29 mouse cellular contexts compared by ENCODE assay signal in genomic region chr4:38335156-38335555, GRCm38 (mm10).
DNase-seq lines count a peak whose midpoint lies in the region; ATAC-seq and TF ChIP-seq lines count a peak whose summit lies in the region.
"Had no signal": no experiment of that assay in that cellular context is flagged by ENCODE, and none has a peak within 500 bp of the region (broad histone marks: within the 10 kb centered on the region; RNA-seq: fewer than 3 reads in every experiment).

No protein-coding gene starts in this region.

- ATAC-seq in heart, postnatal 0 days (ENCODE audit: insufficient read depth, low read depth): peak; percentile 74
- ATAC-seq in liver, embryonic 14.5 days (ENCODE audit: insufficient read depth): peak; percentile 51; the same call in 1 of the 2 replicates
- ATAC-seq in hindbrain, embryonic 14.5 days (ENCODE audit: low FRiP score): no peak
- ATAC-seq: forebrain, embryonic 13.5 days; hindbrain, embryonic 16.5 days; lung, postnatal 0 days; midbrain, embryonic 13.5 days had no signal

- TF ChIP-seq EP300 in heart, postnatal 0 days (IDR thresholded peaks at IDR 0.05; ENCODE audit: low read depth): no peak
- no peak for TF ChIP-seq EP300 in liver, embryonic 14.5 days (IDR thresholded peaks at IDR 0.05; ENCODE audit: low read depth)

- TF ChIP-seq CTCF in heart, postnatal 0 days (IDR thresholded peaks at IDR 0.05; ENCODE audit: low read depth): no peak
- no peak for TF ChIP-seq CTCF in liver, embryonic 14.5 days (IDR thresholded peaks at IDR 0.05; ENCODE audit: low read depth)

- H3K4me1 ChIP-seq in heart, postnatal 0 days (ENCODE audit: control insufficient read depth, insufficient read depth): peaks cover 7% of the 10 kb centered on the region; the same call in 1 of the 2 replicates
- H3K4me1 ChIP-seq in liver, embryonic 14.5 days (replicated peaks; ENCODE audit: control insufficient read depth in 2 of 2, insufficient read depth in 2 of 2, low read length in 1 of 2): no peaks in the 10 kb centered on the region; a peak in 1 of 4 replicates
- no peaks in the 10 kb centered on the region for H3K4me1 ChIP-seq in hindbrain, embryonic 14.5 days (replicated peaks; ENCODE audit: control insufficient read depth, insufficient read depth, low read length)
- H3K4me1 ChIP-seq: forebrain, embryonic 13.5 days; hindbrain, embryonic 10.5 days; limb, embryonic 12.5 days; midbrain, embryonic 13.5 days; neural tube, embryonic 13.5 days had no signal

- 8% methylated on average over 1 of the region's 1 CpGs for WGBS in heart, postnatal 0 days
- WGBS in liver, embryonic 14.5 days (ENCODE audit: insufficient replicate concordance): 25% methylated on average over 1 of the region's 1 CpGs
- WGBS in hindbrain, embryonic 14.5 days: 58% methylated on average over 1 of the region's 1 CpGs

- H3K4me3 ChIP-seq in heart, postnatal 0 days (ENCODE audit: low read depth, low read length): no peak overlapping the region
- H3K4me3 ChIP-seq in liver, embryonic 14.5 days (ENCODE audit: insufficient read depth in 1 of 2, low read depth in 2 of 2, low read length in 2 of 2): no peak overlapping the region
- no peak overlapping the region for H3K4me3 ChIP-seq in hindbrain, embryonic 14.5 days (replicated peaks; ENCODE audit: low read length)
- H3K4me3 ChIP-seq: forebrain, embryonic 13.5 days; hindbrain, embryonic 10.5 days; left cerebral cortex, adult 2 months; limb, embryonic 12.5 days; midbrain, embryonic 13.5 days; neural tube, embryonic 13.5 days had no signal

- H3K27me3 ChIP-seq in heart, postnatal 0 days (ENCODE audit: control insufficient read depth, insufficient read depth, low read length): no peaks in the 10 kb centered on the region
- H3K27me3 ChIP-seq in liver, embryonic 14.5 days (ENCODE audit: control insufficient read depth, insufficient read depth, low read length): no peaks in the 10 kb centered on the region
- H3K27me3 ChIP-seq in hindbrain, embryonic 14.5 days (ENCODE audit: control insufficient read depth, insufficient read depth, low read length): no peaks in the 10 kb centered on the region
- H3K27me3 ChIP-seq: forebrain, embryonic 13.5 days; limb, embryonic 12.5 days; midbrain, embryonic 13.5 days; neural tube, embryonic 13.5 days had no signal

- no peak overlapping the region for H3K4me2 ChIP-seq in heart, postnatal 0 days (ENCODE audit: low read depth, low read length)
- no peak overlapping the region for H3K4me2 ChIP-seq in liver, embryonic 14.5 days (ENCODE audit: low read depth)
- H3K4me2 ChIP-seq in hindbrain, embryonic 14.5 days (replicated peaks): no peak overlapping the region
- H3K4me2 ChIP-seq: forebrain, embryonic 13.5 days; limb, embryonic 12.5 days; midbrain, embryonic 13.5 days; neural tube, embryonic 13.5 days had no signal

- peak; percentile 1 to 4 for DNase-seq in heart, adult 18-20 months
- no peak for DNase-seq in heart, postnatal 14 days
- DNase-seq in heart, postnatal 0 days (ENCODE audit: low spot score): peak; percentile 52
- DNase-seq in heart, postnatal 36 days: no peak
- DNase-seq in liver, embryonic 14.5 days (ENCODE audit: low read depth in 3 of 3, low spot score in 3 of 3): no peak
- no peak for DNase-seq in adrenal gland, postnatal 10 days
- DNase-seq in hindbrain, embryonic 14.5 days (ENCODE audit: low spot score): no peak
- DNase-seq: adrenal gland, adult 8-10 months; cerebellum, adult 11 months; cerebellum, adult 9-10 months; cerebellum, postnatal 36 days; gastrocnemius, postnatal 25 days; kidney, adult 9 months; kidney, postnatal 14 days; lung, adult 18-20 months; right cerebral cortex, postnatal 4 days; thymus, adult 18-20 months; thymus, postnatal 25 days had no signal

- intact Hi-C loops in heart, postnatal 14 days (cut with DNase I): no loop called here
- intact Hi-C loops in heart, postnatal 36 days (cut with DNase I): no loop called here

- H3K27ac ChIP-seq in heart, postnatal 0 days (ENCODE audit: low read depth): peak overlapping the region; percentile 66
- H3K27ac ChIP-seq in liver, embryonic 14.5 days: no peak overlapping the region
- H3K27ac ChIP-seq in hindbrain, embryonic 14.5 days: no peak overlapping the region
- H3K27ac ChIP-seq: forebrain, embryonic 13.5 days; hindbrain, embryonic 10.5 days; left cerebral cortex, adult 2 months; limb, embryonic 12.5 days; macrophage; midbrain, embryonic 13.5 days; neural tube, embryonic 13.5 days; stomach, postnatal 0 days had no signal

- H3K9me3 ChIP-seq in heart, postnatal 0 days (replicated peaks; ENCODE audit: control insufficient read depth, low read length): no peaks in the 10 kb centered on the region
- H3K9me3 ChIP-seq in liver, embryonic 14.5 days (ENCODE audit: control insufficient read depth, low read length): no peaks in the 10 kb centered on the region
- no peaks in the 10 kb centered on the region for H3K9me3 ChIP-seq in hindbrain, embryonic 14.5 days (ENCODE audit: control insufficient read depth, low read length)
- H3K9me3 ChIP-seq: forebrain, embryonic 13.5 days; G1E; hindbrain, embryonic 10.5 days; limb, embryonic 12.5 days; midbrain, embryonic 13.5 days; neural tube, embryonic 13.5 days had no signal

- no peak overlapping the region for H3K9ac ChIP-seq in heart, postnatal 0 days (replicated peaks; ENCODE audit: low read depth, low read length)
- H3K9ac ChIP-seq in liver, embryonic 14.5 days (replicated peaks): no peak overlapping the region
- no peak overlapping the region for H3K9ac ChIP-seq in hindbrain, embryonic 14.5 days
- H3K9ac ChIP-seq: forebrain, embryonic 13.5 days; limb, embryonic 12.5 days; midbrain, embryonic 13.5 days; neural tube, embryonic 13.5 days had no signal

- no peaks in the 10 kb centered on the region for H3K36me3 ChIP-seq in heart, postnatal 0 days (replicated peaks; ENCODE audit: control insufficient read depth, insufficient read depth, low read length)
- no peaks in the 10 kb centered on the region for H3K36me3 ChIP-seq in liver, embryonic 14.5 days (replicated peaks; ENCODE audit: control insufficient read depth, insufficient read depth, low read depth)
- H3K36me3 ChIP-seq in hindbrain, embryonic 14.5 days (replicated peaks; ENCODE audit: control insufficient read depth, insufficient read depth): no peaks in the 10 kb centered on the region
- H3K36me3 ChIP-seq: G1E; hindbrain, embryonic 10.5 days; limb, embryonic 12.5 days; midbrain, embryonic 13.5 days; neural tube, embryonic 13.5 days had no signal

Comparison
In these comparisons a context has a peak if more than half of its experiments do, and no peak if none do; other contexts are left out.
1. DNase-seq: peak in heart, adult 18-20 months (2 of 2) and heart, postnatal 0 days (single experiment); none in heart, postnatal 14 days (0 of 2), heart, postnatal 36 days (0 of 2), liver, embryonic 14.5 days (0 of 3), adrenal gland, postnatal 10 days (single experiment) and hindbrain, embryonic 14.5 days (single experiment).